Mouse (Mus musculus) hindbrain, embryonic 11.5 days (tissue): ENCODE data around the gene Gstt1. TPM values are rescaled to one million over a fixed set of nuclear protein-coding genes. Genes with fewer than 3 reads are reported as not detected.

Experiments
- ATAC-seq: fragments of 200-750 bp; cut with Nextera tagmentation; 2 replicates; pipeline ENCODE4 v1.8.0; 2017; ENCODE audit warnings: mild to moderate bottlenecking, moderate TSS enrichment, moderate library complexity; ENCODE audit not compliant: low FRiP score
- DNase-seq: peaks from one replicate; pipeline ENCODE4 v3.0.0-alpha.2; 2015; ENCODE audit warnings: low spot score
- H3K27ac ChIP-seq: fragments of 300-500 bp; sonication (generic); 2 replicates; pipeline ENCODE4 v1.5.1; 2014; ENCODE audit warnings: mild to moderate bottlenecking, low read depth, low read length
- H3K27me3 ChIP-seq: fragments of 300-500 bp; sonication (generic); 2 replicates; pipeline ENCODE4 v1.6.1; 2014; ENCODE audit warnings: mild to moderate bottlenecking, low read length, moderate library complexity, mixed read lengths; ENCODE audit not compliant: control insufficient read depth, insufficient read depth
- H3K36me3 ChIP-seq: fragments of 300-500 bp; sonication (generic); 2 replicates; pipeline ENCODE4 v1.6.1; 2014; ENCODE audit warnings: mild to moderate bottlenecking, low read length, moderate library complexity, mixed read lengths; ENCODE audit not compliant: control insufficient read depth, insufficient read depth
- H3K4me1 ChIP-seq: fragments of 300-500 bp; sonication (generic); replicated peaks from 2 replicates; pipeline ENCODE4 v1.6.1; 2014; ENCODE audit warnings: low read length, mixed read lengths; ENCODE audit not compliant: control insufficient read depth, insufficient read depth
- H3K4me2 ChIP-seq: fragments of 300-500 bp; sonication (generic); replicated peaks from 2 replicates; pipeline ENCODE4 v1.6.1; 2014; ENCODE audit warnings: mild to moderate bottlenecking, low read depth, low read length
- H3K4me3 ChIP-seq: fragments of 300-500 bp; sonication (generic); 2 replicates; pipeline ENCODE4 v1.5.1; 2014; ENCODE audit warnings: low read depth, low read length
- H3K9ac ChIP-seq: fragments of 300-500 bp; sonication (generic); 2 replicates; pipeline ENCODE4 v1.6.1; 2014; ENCODE audit warnings: low read depth, low read length
- H3K9me3 ChIP-seq: fragments of 300-500 bp; sonication (generic); 2 replicates; pipeline ENCODE4 v1.6.1; 2016; ENCODE audit warnings: low read length; ENCODE audit not compliant: control insufficient read depth
- WGBS: fragments of 180-500 bp; shearing (Covaris S2); extraction: QIAGEN DNeasy Blood & Tissue Kit; methylation state at CpG from one replicate; pipeline ENCODE4 v1.1.7; 2014; 5-methylcytosine and 5-hydroxymethylcytosine counted together
- polyA plus RNA-seq: library from polyadenylated mRNA; unstranded; fragments of >200 nt; fragmentation: Nextera tagmentation; extraction: Ambion mirVana; gene quantifications from 2 replicates; pipeline ENCODE4 v1.2.1, GENCODE M21; 2014

The Gstt1 gene
- polyA plus RNA-seq, 1 experiment from 2014 or later = 5.6 TPM

- peak within 1 kb of the TSS; percentile 47; the same call in 1 of the 2 replicates for H3K27ac ChIP-seq
- peak within 1 kb of the TSS; percentile 67 for H3K4me2 ChIP-seq
- under 1% methylated on average over 59 of the region's 61 CpGs for WGBS
- ATAC-seq (peak; percentile 98), DNase-seq (peak; percentile 99)
- peak within 1 kb of the TSS; percentile 81 for H3K9ac ChIP-seq
- H3K36me3 ChIP-seq = no peaks in the 10 kb centered on the region
- H3K4me3 ChIP-seq = peak within 1 kb of the TSS; percentile 89
- H3K9me3 ChIP-seq = no peaks in the 10 kb centered on the region
- no peaks in the 10 kb centered on the region for H3K27me3 ChIP-seq
- 0 out of 2 replicates have a peak, but pooled peaks cover 4% of the 10 kb centered on the region for H3K4me1 ChIP-seq
These were observed 34.5 kb downstream of the Gstt1 start, which contains the start of gene Cabin1 for GRCm38 (mm10) chr10:75763682-75764518. Gene Cabin1, minus strand, starts transcription at chr10:75764341.

- H3K27ac ChIP-seq = no peak overlapping the region
- H3K4me2 ChIP-seq = no peak overlapping the region; the same call in 1 of the 2 replicates
- no peak for ATAC-seq
- no peaks in the 10 kb centered on the region for H3K9me3 ChIP-seq
- H3K36me3 ChIP-seq = no peaks in the 10 kb centered on the region
- no peak for DNase-seq
- H3K4me3 ChIP-seq = no peak overlapping the region
- 97% methylated on average over 3 of the region's 3 CpGs for WGBS
- H3K9ac ChIP-seq = no peak overlapping the region
- no peaks in the 10 kb centered on the region for H3K27me3 ChIP-seq
- 0 out of 2 replicates have a peak, but pooled peaks cover 4% of the 10 kb centered on the region for H3K4me1 ChIP-seq
These were observed 36.0 kb downstream of the Gstt1 start for GRCm38 (mm10) chr10:75762413-75762812.

GRCm38 (mm10) chr10:75760311-75760710 is 38.1 kb downstream of the Gstt1 start:
- ATAC-seq (no peak), DNase-seq (no peak)
- WGBS = 91% methylated on average over 3 of the region's 3 CpGs
- H3K9ac ChIP-seq = no peak overlapping the region
- no peak overlapping the region for H3K4me3 ChIP-seq
- no peaks in the 10 kb centered on the region for H3K36me3 ChIP-seq
- no peaks in the 10 kb centered on the region for H3K27me3 ChIP-seq
- 0 out of 2 replicates have a peak, but pooled peaks cover 4% of the 10 kb centered on the region for H3K4me1 ChIP-seq
- H3K27ac ChIP-seq = no peak overlapping the region
- no peaks in the 10 kb centered on the region for H3K9me3 ChIP-seq
- H3K4me2 ChIP-seq = no peak overlapping the region

GRCm38 (mm10) chr10:75756719-75757118 is 41.7 kb downstream of the Gstt1 start:
- WGBS = 95% methylated on average over 11 of the region's 11 CpGs
- Histone ChIP-seq H3K36me3 (peaks cover 7% of the 10 kb centered on the region; the same call in 1 of the 2 replicates), H3K27ac (no peak overlapping the region), H3K4me3 (no peak overlapping the region), H3K27me3 (no peaks in the 10 kb centered on the region), H3K4me2 (no peak overlapping the region), H3K4me1 (no peaks in the 10 kb centered on the region), H3K9ac (no peak overlapping the region), H3K9me3 (no peaks in the 10 kb centered on the region)
- DNase-seq (no peak), ATAC-seq (no peak)

GRCm38 (mm10) chr10:75744017-75744416 is 54.4 kb downstream of the Gstt1 start:
- DNase-seq = peak; percentile 85
- peak; percentile 78; the same call in 1 of the 2 replicates for ATAC-seq
- H3K9ac ChIP-seq = no peak overlapping the region
- no peaks in the 10 kb centered on the region; the same call in 1 of the 2 replicates for H3K36me3 ChIP-seq
- H3K4me3 ChIP-seq = no peak overlapping the region
- H3K4me1 ChIP-seq = no peaks in the 10 kb centered on the region
- no peaks in the 10 kb centered on the region for H3K9me3 ChIP-seq
- H3K27me3 ChIP-seq = no peaks in the 10 kb centered on the region
- H3K27ac ChIP-seq = no peak overlapping the region
- WGBS = 44% methylated on average over 3 of the region's 3 CpGs
- H3K4me2 ChIP-seq = no peak overlapping the region

GRCm38 (mm10) chr10:75743369-75743768 is 55.0 kb downstream of the Gstt1 start:
- DNase-seq (no peak), ATAC-seq (no peak)
- Histone ChIP-seq H3K36me3 (no peaks in the 10 kb centered on the region; the same call in 1 of the 2 replicates), H3K4me1 (no peaks in the 10 kb centered on the region), H3K27ac (no peak overlapping the region), H3K4me3 (no peak overlapping the region), H3K27me3 (no peaks in the 10 kb centered on the region), H3K9ac (no peak overlapping the region), H3K9me3 (no peaks in the 10 kb centered on the region), H3K4me2 (no peak overlapping the region)
- WGBS = 91% methylated on average over 12 of the region's 12 CpGs

GRCm38 (mm10) chr10:75740866-75741265 is 57.5 kb downstream of the Gstt1 start:
- no peak overlapping the region for H3K4me3 ChIP-seq
- no peak overlapping the region for H3K4me2 ChIP-seq
- no peak for ATAC-seq
- H3K4me1 ChIP-seq = no peaks in the 10 kb centered on the region
- WGBS = 95% methylated on average over 3 of the region's 3 CpGs
- no peaks in the 10 kb centered on the region for H3K27me3 ChIP-seq
- no peak for DNase-seq
- no peak overlapping the region for H3K27ac ChIP-seq
- no peaks in the 10 kb centered on the region for H3K9me3 ChIP-seq
- H3K9ac ChIP-seq = no peak overlapping the region
- no peaks in the 10 kb centered on the region; the same call in 1 of the 2 replicates for H3K36me3 ChIP-seq
